Mouse (Mus musculus) kidney, adult 2 months (tissue): Measurements from ENCODE around the gene Oscp1.

Experiments used
- CTCF ChIP-seq: fragments of 200-500 bp; conservative IDR thresholded peaks from 2 replicates; pipeline ENCODE4 v1.5.1; 2011; ENCODE audit warnings: low read depth, mild to moderate bottlenecking, control low read depth, low read length, moderate library complexity, mixed read lengths; ENCODE audit not compliant: insufficient read depth, insufficient read length
- POLR2A ChIP-seq: fragments of 200-500 bp; IDR thresholded peaks from one replicate; pipeline ENCODE4 v1.6.1; 2011; ENCODE audit warnings: low read depth, low read length, control low read depth

- TF ChIP-seq CTCF, result no peak
- TF ChIP-seq POLR2A, result peak; percentile 54
Measured at GRCm38 (mm10) chr4:126046851-126047585, 11.3 kb upstream of the Oscp1 start, which contains the start of gene Mrps15.
